Mouse (Mus musculus): ENCODE results near the gene Olfr214. TPM values are rescaled to one million over a fixed set of nuclear protein-coding genes. Genes with fewer than 3 reads are reported as not detected.

Gene Olfr214
- not detected for polyA plus RNA-seq (2017; shearing (Covaris generic))

GRCm38 (mm10) chr6:116553935-116554334 is at the start of gene Olfr214:
Olfr214 (plus strand) TSS chr6:116554235.

GRCm38 (mm10) chr6:116506302-116507003 is 47.6 kb upstream of the Olfr214 start, which contains the start of gene Olfr212:
Olfr212 (plus strand) TSS chr6:116506516.

GRCm38 (mm10) chr6:116538156-116538555 is 15.9 kb upstream of the Olfr214 start, which contains the start of gene Olfr213:
Olfr213 (plus strand) TSS chr6:116538456.

GRCm38 (mm10) chr6:116550841-116551240 is 3.2 kb upstream of the Olfr214 start, which contains the start of gene Gm5580:
Gm5580 (plus strand) TSS chr6:116551141.

GRCm38 (mm10) chr6:116584095-116584494 is 30.1 kb downstream of the Olfr214 start, which contains the start of gene Olfr215:
Olfr215 (minus strand) TSS chr6:116584195.

Other genes with a start within 250 kb of the Olfr214 start
- gene March8, start 216.2 kb upstream of the Olfr214 start, polyA plus RNA-seq (2017; shearing (Covaris generic)) = 0.50 TPM
- gene Alox5, start 93.1 kb upstream of the Olfr214 start, polyA plus RNA-seq (2017; shearing (Covaris generic)) = not detected
- gene Olfr211, start 65.1 kb upstream of the Olfr214 start, polyA plus RNA-seq (2017; shearing (Covaris generic)) = not detected
- gene Olfr212, start 47.7 kb upstream of the Olfr214 start, polyA plus RNA-seq (2017; shearing (Covaris generic)) = 0.11 TPM
- gene Olfr213, start 15.8 kb upstream of the Olfr214 start, polyA plus RNA-seq (2017; shearing (Covaris generic)) = not detected
- not detected for gene Gm5580, start 3.1 kb upstream of the Olfr214 start, polyA plus RNA-seq (2017; shearing (Covaris generic))
- not detected for gene Olfr215, start 30.0 kb downstream of the Olfr214 start, polyA plus RNA-seq (2017; shearing (Covaris generic))
- 33.8 TPM for gene Zfp422, start 74.8 kb downstream of the Olfr214 start, polyA plus RNA-seq (2017; shearing (Covaris generic))
- gene Depp1, start 96.4 kb downstream of the Olfr214 start, polyA plus RNA-seq (2017; shearing (Covaris generic)) = not detected
- 2.8 TPM for gene Rassf4, start 119.7 kb downstream of the Olfr214 start, polyA plus RNA-seq (2017; shearing (Covaris generic))
- 0.05 TPM for gene Tmem72, start 162.7 kb downstream of the Olfr214 start, polyA plus RNA-seq (2017; shearing (Covaris generic))